Mouse (Mus musculus): ENCODE data around the gene Spink8.
A peak's percentile ranks its signal among the peaks of the same experiment; 100 is the strongest.

Gene Spink8

DNA sequence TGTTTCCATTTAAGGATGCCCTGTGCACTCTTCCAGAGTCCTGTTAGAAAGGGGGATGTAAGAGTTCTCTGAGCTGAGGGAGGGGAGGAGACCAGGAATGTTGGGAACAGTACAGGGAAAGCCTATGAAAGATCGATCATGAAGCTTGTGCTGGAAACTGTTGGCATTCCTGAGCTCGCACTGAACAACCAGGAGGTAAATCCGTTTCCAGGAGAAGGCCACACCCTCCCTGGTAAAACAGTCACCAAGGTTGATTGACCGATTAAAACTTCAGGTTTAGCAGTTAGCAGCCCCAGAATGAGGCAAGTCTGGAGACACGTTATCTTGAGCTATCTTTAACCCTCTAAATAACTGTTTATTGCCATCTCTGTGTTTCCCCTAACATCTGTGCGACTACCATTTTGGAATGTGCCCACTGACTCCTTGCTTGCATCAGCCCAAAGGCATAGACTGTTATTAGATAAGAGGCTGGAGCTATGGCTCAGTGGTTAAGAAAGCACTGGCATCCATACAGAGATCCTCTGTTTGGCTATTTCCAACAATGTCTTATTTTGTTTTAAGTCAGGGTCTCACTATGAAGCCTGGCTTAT, 59.0 kb downstream of the Spink8 start:
- DNase-seq (ENCODE audit: extremely low spot score, low spot score): no peak

DNA sequence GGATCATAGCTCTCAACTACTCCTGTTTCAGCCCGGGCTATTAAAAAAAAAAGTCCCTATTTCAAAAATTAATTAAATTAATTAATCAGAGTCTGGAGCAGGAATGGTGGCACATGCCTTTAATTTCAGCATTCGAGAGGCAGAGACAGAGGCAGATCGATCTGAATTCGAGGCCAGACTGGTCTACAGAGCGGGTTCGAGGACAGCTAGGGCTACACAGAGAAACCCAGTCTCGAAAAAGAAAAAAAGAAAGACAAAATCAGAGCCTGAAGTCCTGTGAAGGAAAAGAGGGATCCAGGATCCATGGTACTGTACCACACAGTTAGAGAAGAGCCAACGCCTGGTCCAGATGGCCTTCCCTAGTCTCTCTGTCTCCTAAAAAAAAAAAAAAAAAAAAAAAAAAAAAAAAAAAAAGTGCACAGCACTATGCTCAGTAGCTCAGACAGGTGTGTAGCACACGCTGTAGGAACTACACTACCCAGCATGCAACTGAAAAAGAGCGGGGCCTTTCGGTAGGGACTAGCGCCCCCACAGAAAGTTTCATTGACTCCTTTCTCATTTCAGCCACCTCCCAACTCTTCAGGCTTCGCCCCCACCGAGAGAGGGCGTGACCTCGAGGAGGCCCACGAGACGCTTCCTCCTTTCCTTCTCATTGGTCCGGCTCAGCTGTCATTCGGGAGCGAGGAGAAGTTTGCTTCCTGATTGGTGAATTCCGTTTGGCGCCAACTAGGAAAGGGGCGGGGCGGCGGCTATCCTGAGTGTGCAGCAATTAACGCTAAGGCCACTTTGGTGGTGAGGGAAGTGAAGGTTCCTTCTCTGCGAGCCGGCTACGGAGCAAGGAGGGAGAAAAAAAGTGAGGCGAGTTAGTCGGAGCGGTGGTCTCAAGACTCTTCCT, 63.0 kb downstream of the Spink8 start, which contains the start of gene Cdc25a:
Gene Cdc25a, plus strand, starts transcription at position 783 of the 895 bp plus-strand sequence.
- peak; percentile 96 for DNase-seq (ENCODE audit: extremely low spot score, low spot score)

DNA sequence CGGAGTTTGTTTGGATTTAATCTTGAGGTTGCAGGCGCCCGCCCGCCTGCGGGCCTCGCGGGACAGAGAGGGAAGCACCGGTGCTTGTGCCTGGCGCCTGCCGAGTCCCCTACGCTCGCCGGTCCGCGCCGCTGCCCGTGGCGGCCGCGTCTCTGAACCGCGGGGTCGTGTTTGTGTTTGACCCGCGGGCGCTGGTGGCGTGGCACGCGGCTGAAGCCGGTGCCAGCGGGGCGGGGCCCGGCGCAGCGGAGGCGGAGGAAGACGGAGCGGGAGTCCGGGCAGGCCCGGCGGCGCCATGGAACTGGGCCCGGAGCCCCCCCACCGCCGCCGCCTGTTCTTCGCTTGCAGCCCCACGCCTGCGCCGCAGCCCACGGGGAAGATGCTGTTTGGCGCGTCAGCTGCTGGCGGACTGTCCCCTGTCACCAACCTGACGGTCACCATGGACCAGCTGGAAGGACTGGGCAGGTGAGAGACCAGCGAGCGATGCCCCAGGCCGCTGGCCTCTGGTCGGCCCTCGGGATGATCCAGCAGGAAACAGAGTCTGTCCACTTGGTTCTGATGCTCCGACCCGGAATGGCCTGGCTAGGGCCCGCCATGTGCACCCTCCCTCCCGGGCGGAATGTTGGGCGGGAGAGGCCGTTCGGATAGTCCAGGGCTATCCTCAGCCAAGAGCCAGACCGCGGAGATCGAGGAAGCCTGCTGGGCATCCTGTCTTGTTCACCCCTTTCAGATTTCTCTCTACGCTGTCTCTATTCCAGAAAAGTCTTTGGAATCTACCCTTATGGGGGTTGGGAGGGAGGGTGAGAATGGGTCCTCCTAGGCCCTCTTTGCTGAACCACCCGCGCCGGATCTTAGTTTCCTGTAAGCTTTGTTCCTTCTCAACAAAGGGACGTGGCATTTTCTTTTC, 63.9 kb downstream of the Spink8 start:
- peak; percentile 65 for DNase-seq (ENCODE audit: extremely low spot score, low spot score)

All from neural tube, embryonic 10.5 days (tissue).